Mouse (Mus musculus) C2C12 (cell line): ENCODE data around the gene Zfp383. TPM values are rescaled to one million over a fixed set of nuclear protein-coding genes. Genes with fewer than 3 reads are reported as not detected.

Experiments
- H3K27me3 ChIP-seq: one replicate; pipeline ENCODE4 v1.6.1; 2011; ENCODE audit not compliant: control insufficient read depth, insufficient read depth, insufficient read length
- H3K36me3 ChIP-seq: one replicate; pipeline ENCODE4 v1.6.1; 2011; ENCODE audit not compliant: control insufficient read depth, insufficient read depth
- H3K4me3 ChIP-seq: one replicate; pipeline ENCODE4 v1.5.1; 2011; ENCODE audit warnings: mild to moderate bottlenecking, control low read depth; ENCODE audit not compliant: poor library complexity, insufficient read depth, severe bottlenecking
- H3K79me2 ChIP-seq: one replicate; pipeline ENCODE4 v1.6.1; 2011; ENCODE audit not compliant: control insufficient read depth, insufficient read depth
- H3K79me3 ChIP-seq: one replicate; pipeline ENCODE4 v1.6.1; 2011; ENCODE audit warnings: low read depth, control low read depth
- H3ac ChIP-seq: one replicate; pipeline ENCODE3; 2011; ENCODE audit warnings: low read depth; ENCODE audit not compliant: control insufficient read depth, insufficient read length
- CEBPB ChIP-seq: IDR thresholded peaks from one replicate; pipeline ENCODE4 v1.6.1; 2011; ENCODE audit warnings: low read depth, mild to moderate bottlenecking, control low read depth, moderate library complexity
- CTCF ChIP-seq: IDR thresholded peaks from one replicate; pipeline ENCODE4 v1.5.1; 2011; ENCODE audit not compliant: control insufficient read depth, insufficient read depth, insufficient read length
- FOSL1 ChIP-seq: IDR thresholded peaks from one replicate; pipeline ENCODE4 v1.8.0; 2011; ENCODE audit warnings: mild to moderate bottlenecking, low read length; ENCODE audit not compliant: poor library complexity, insufficient read depth, severe bottlenecking
- MAX ChIP-seq: IDR thresholded peaks from one replicate; pipeline ENCODE4 v1.6.1; 2011; ENCODE audit warnings: mild to moderate bottlenecking, control low read depth
- MYOD1 ChIP-seq: IDR thresholded peaks from one replicate; pipeline ENCODE4 v1.6.1; 2011; ENCODE audit warnings: low read depth; ENCODE audit not compliant: control insufficient read depth, insufficient read length
- MYOG ChIP-seq: IDR thresholded peaks from one replicate; pipeline ENCODE4 v1.6.1; 2011; ENCODE audit not compliant: control insufficient read depth, insufficient read length; ENCODE audit errors: extremely low read depth
- USF1 ChIP-seq: IDR thresholded peaks from one replicate; pipeline ENCODE4 v1.6.1; 2011; ENCODE audit warnings: low read depth, mild to moderate bottlenecking, control low read depth, moderate library complexity
- polyA plus RNA-seq: library from polyadenylated mRNA; unstranded; fragments of >200 nt; fragmentation: generic; extraction: Trizol; gene quantifications from one replicate; pipeline ENCODE4 v1.2.1, GENCODE M21; 2012; ENCODE audit warnings: missing spikeins

Zfp383 gene
- polyA plus RNA-seq, 1 experiment = 1.8 TPM

DNA sequence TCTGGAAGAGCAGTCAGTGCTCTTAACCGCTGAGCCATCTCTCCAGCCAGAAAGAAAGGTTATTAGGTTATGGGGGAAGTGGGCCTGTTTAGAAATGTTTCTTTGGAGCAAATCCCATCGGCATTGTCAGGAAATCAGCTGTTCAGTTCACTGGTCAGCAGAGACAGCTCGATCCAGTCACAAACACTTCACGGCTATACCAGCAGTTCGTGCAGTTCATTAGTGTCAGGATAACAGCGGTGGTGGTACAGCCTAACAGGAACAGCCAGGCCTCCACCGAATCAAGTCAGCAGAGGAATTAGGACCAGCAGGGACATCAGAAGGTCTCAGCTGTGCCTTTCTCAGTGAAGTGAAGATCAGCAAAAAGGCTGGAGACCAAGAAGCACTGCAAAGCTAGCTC is 27.1 kb upstream of the Zfp383 start:
- Histone ChIP-seq H3K79me2 (no peaks in the 10 kb centered on the region), H3K36me3 (no peaks in the 10 kb centered on the region), H3ac (no peak overlapping the region), H3K4me3 (no peak overlapping the region), H3K27me3 (no peaks in the 10 kb centered on the region), H3K79me3 (no peaks in the 10 kb centered on the region)
- TF ChIP-seq USF1 (no peak), MYOD1 (no peak), FOSL1 (no peak), MYOG (no peak), MAX (no peak), CEBPB (no peak), CTCF (no peak)

DNA sequence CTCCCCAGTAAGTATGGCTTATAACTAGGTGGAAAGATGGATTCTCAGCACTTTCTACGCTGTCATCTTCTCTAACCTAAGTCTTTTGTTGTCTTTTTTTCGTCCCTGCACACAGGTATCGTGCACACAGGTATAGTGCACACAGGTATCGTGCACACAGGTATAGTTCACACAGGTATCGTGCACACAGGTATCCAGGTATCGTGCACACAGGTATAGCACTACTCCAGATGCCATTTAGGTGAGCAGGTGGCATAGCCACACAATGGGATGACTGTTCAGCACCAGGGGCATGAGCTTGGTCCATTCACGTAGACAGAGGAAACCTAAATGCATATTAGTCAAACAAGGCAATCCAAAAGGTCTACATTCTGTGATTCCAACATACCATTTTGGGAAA is 17.5 kb upstream of the Zfp383 start:
- Histone ChIP-seq H3K36me3 (peaks cover 25% of the 10 kb centered on the region), H3K79me3 (no peaks in the 10 kb centered on the region), H3K27me3 (no peaks in the 10 kb centered on the region), H3K79me2 (no peaks in the 10 kb centered on the region), H3ac (no peak overlapping the region), H3K4me3 (no peak overlapping the region)
- TF ChIP-seq MYOD1 (no peak), MYOG (no peak), CTCF (no peak), CEBPB (no peak), USF1 (no peak)

DNA sequence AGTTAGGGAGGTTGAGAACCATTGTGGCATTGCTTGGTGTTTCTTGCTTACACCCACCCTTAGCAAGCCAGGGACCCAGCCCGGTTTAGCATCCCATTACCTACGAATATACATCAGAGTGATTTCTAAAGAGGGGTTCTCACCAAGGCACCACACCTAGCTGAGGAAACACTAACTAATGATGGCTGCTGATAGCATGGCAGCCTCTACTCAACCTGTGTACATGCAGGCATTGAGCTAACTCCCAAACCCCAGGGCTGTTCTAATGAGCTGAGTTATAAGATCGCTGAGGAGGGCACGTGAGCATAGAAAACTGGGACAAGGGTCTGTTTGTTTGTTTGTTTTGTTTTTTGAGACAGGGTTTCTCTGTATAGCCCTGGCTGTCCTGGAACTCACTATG is 15.3 kb upstream of the Zfp383 start:
- Histone ChIP-seq H3K27me3 (no peaks in the 10 kb centered on the region), H3K4me3 (no peak overlapping the region), H3K79me2 (no peaks in the 10 kb centered on the region), H3K36me3 (peaks cover 37% of the 10 kb centered on the region), H3K79me3 (no peaks in the 10 kb centered on the region), H3ac (no peak overlapping the region)
- TF ChIP-seq FOSL1 (no peak), CEBPB (no peak), MYOD1 (no peak), USF1 (no peak), MYOG (no peak), MAX (no peak), CTCF (no peak)

DNA sequence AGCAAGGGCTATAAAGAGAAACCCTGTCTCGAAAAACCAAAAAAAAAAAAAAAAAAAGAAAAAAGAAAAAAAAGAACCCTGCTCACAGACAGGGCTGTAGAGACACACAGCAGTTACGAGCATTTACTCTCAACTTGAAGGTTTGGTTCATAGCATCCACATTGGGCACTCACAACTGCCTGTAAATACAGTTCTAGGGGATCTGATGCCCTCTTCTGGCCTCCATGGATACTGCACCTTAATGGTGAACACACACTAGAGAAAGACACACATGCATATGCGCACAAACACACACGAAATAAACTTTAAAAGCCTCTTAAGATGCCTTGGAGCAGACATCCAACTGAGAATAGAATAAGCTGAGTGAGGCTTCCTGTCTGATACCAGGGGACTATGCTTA is 9.7 kb upstream of the Zfp383 start:
- Histone ChIP-seq H3K79me2 (no peaks in the 10 kb centered on the region), H3ac (no peak overlapping the region), H3K4me3 (no peak overlapping the region), H3K27me3 (no peaks in the 10 kb centered on the region), H3K79me3 (no peaks in the 10 kb centered on the region), H3K36me3 (peaks cover 47% of the 10 kb centered on the region)
- no peak for TF ChIP-seq CTCF
- no peak for TF ChIP-seq CEBPB
- TF ChIP-seq FOSL1 = no peak
- no peak for TF ChIP-seq USF1

DNA sequence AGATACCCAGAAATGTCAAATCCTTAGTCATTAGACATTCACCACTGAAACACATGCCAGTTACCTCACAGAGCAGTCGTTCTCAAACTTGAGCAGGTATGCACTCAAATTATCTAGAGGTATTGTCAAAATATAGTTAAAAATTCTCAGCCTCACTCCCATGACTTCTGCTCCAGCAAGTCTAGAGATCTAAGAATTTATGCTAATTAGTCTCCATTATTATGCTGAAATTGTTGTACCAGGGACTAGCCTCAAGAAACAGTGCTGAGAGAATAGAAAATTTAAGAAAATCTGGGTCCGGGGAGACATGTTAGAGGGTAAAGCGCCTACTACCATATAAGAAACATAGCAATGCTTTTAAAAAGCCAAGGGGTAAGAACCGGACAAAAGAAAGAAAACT is 3.9 kb upstream of the Zfp383 start:
- H3K79me2 ChIP-seq = peaks cover 7% of the 10 kb centered on the region
- H3K36me3 ChIP-seq = peaks cover 6% of the 10 kb centered on the region
- peaks cover 4% of the 10 kb centered on the region for H3K79me3 ChIP-seq
- no peaks in the 10 kb centered on the region for H3K27me3 ChIP-seq
- no peak overlapping the region for H3K4me3 ChIP-seq
- TF ChIP-seq CEBPB = no peak
- no peak overlapping the region for H3ac ChIP-seq

DNA sequence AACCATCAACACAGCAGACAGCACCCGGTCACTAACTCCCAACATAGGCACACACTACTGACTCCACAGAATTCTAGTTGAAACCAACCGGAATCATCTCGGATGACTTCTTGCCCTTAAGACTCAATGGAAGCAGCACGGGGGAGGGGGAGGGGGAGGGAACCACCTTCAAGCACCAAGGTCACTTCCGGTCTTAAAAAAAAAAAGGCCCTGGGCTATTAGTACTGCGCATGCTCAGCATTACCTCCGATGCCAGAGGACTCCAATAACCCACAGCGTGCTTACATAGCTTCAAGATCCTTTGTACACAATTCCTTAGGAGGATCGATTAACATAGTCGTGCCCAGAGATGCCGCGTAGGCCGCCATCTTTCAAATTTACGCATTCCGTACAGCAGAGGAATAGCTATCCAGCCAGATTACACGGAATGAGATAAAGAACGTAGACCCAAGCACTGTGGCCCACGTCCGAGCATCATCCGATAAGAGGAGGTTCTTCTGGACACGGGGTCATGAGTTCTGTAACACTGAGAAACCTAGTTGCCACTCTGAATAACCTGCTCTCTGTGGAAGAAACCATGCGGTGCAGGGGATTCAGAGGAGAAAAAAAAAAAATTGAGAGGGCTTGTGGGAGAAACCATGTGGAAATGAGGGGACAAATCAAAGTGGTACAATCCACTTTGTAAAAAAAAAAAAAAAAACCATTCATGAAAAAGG is 1.9 kb upstream of the Zfp383 start, which contains the start of gene Zfp27:
TSS of gene Zfp27 (minus strand) at position 607 of the 716 bp plus-strand sequence.
- Histone ChIP-seq H3K79me2 (peaks cover 20% of the 10 kb centered on the region), H3K79me3 (peaks cover 7% of the 10 kb centered on the region)
- TF ChIP-seq USF1 = no peak
- no peak for TF ChIP-seq CEBPB
- TF ChIP-seq MAX = no peak
- no peak for TF ChIP-seq MYOD1
- no peak for TF ChIP-seq MYOG
- no peak for TF ChIP-seq FOSL1
- TF ChIP-seq CTCF = no peak

More for the DNA sequence above, 1.9 kb upstream of the Zfp383 start, which contains the start of gene Zfp27:
- H3K27me3 ChIP-seq = no peaks in the 10 kb centered on the region
- peak within 1 kb of the TSS; percentile 38 for H3K4me3 ChIP-seq
- H3ac ChIP-seq = peak within 1 kb of the TSS; percentile 65
- no peaks in the 10 kb centered on the region for H3K36me3 ChIP-seq
